Mouse (Mus musculus): Measurements from ENCODE around the gene Lrrc18. TPM values are rescaled to one million over a fixed set of nuclear protein-coding genes. Genes with fewer than 3 reads are reported as not detected.

Lrrc18 gene
- polyA plus RNA-seq (2012; rRNA removed) (0.57 and 0.69 TPM in 2 replicates), polyA plus RNA-seq (2014; fragmentation: Nextera tagmentation; extraction: Ambion mirVana) (0.50 and 0.56 TPM in 2 replicates)

DNA sequence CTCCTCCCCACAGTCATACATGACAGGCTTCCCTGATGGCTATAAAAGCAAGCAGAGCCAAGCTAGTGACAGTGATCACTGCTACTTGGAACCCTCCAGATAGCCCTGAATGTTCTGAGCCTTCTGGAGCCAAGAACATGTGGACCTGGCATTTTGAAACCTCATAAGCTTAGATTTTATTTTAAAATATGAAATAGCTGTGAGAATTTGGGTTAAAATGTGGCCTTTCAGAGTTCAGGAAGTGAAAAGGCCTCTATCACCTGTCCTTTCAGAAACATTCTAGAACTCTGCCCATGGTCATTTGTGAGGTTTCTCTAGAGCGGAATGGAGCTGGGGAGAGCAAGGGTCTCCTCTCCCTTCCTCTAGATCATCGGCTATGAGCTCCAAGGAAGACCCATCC, at the start of gene Lrrc18:
Gene Lrrc18, plus strand, starts transcription at position 301 of the 400 bp plus-strand sequence.
- ATAC-seq (ENCODE audit: low FRiP score, low read depth) (no peak), DNase-seq (ENCODE audit: low spot score) (no peak)
- Histone ChIP-seq H3K9ac (ENCODE audit: low read depth, low read length, severe bottlenecking) (no peak within 1 kb of the TSS), H3K9me3 (ENCODE audit: control insufficient read depth, low read length) (no peaks in the 10 kb centered on the region), H3K4me1 (ENCODE audit: control insufficient read depth, insufficient read depth, low read length) (peaks cover 11% of the 10 kb centered on the region), H3K27ac (replicated peaks; ENCODE audit: low read depth, low read length) (no peak within 1 kb of the TSS), H3K36me3 (ENCODE audit: control insufficient read depth, insufficient read depth, low read length) (no peaks in the 10 kb centered on the region), H3K4me2 (replicated peaks; ENCODE audit: low read depth, low read length, severe bottlenecking) (no peak within 1 kb of the TSS), H3K4me3 (replicated peaks; ENCODE audit: low read length) (no peak within 1 kb of the TSS), H3K27me3 (ENCODE audit: control insufficient read depth, insufficient read depth, low read length) (no peaks in the 10 kb centered on the region)
- no peak for TF ChIP-seq POLR2A (IDR thresholded peaks at IDR 0.05; ENCODE audit: borderline replicate concordance, extremely low read depth, insufficient read depth, insufficient read length)
- WGBS: 89% methylated on average over 2 of the region's 2 CpGs

DNA sequence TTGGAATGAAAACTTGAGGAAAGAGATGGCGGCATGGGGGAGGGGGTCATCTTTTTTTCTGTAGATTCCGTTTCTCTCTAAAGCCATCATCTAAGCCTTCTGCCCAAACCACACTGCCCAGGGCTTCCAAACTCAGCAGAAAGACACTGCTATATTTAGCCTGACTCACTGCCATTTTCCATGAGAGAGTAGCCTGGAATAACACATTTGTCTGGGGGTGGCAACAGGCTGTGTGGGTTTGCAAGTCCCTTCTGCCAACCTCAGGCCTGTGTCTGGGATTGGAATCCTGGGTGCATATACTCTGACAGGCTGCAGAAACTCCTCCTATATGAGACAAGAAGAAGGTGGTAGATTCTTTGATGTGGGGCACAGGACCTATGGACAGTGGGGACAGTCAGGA, 43.7 kb upstream of the Lrrc18 start:
- DNase-seq (ENCODE audit: low spot score): no peak
- Histone ChIP-seq H3K27ac (replicated peaks; ENCODE audit: low read depth, low read length) (no peak overlapping the region), H3K4me2 (replicated peaks; ENCODE audit: low read depth, low read length, severe bottlenecking) (no peak overlapping the region), H3K36me3 (ENCODE audit: control insufficient read depth, insufficient read depth, low read length) (no peaks in the 10 kb centered on the region), H3K4me3 (replicated peaks; ENCODE audit: low read length) (no peak overlapping the region), H3K9me3 (ENCODE audit: control insufficient read depth, low read length) (no peaks in the 10 kb centered on the region), H3K9ac (ENCODE audit: low read depth, low read length, severe bottlenecking) (no peak overlapping the region), H3K4me1 (ENCODE audit: control insufficient read depth, insufficient read depth, low read length) (peaks cover 6% of the 10 kb centered on the region), H3K27me3 (ENCODE audit: control insufficient read depth, insufficient read depth, low read length) (no peaks in the 10 kb centered on the region)
- WGBS: 95% methylated on average over 2 of the region's 2 CpGs
- no peak for TF ChIP-seq POLR2A (IDR thresholded peaks at IDR 0.05; ENCODE audit: borderline replicate concordance, extremely low read depth, insufficient read depth, insufficient read length)
- ATAC-seq (ENCODE audit: low FRiP score, low read depth): no peak

DNA sequence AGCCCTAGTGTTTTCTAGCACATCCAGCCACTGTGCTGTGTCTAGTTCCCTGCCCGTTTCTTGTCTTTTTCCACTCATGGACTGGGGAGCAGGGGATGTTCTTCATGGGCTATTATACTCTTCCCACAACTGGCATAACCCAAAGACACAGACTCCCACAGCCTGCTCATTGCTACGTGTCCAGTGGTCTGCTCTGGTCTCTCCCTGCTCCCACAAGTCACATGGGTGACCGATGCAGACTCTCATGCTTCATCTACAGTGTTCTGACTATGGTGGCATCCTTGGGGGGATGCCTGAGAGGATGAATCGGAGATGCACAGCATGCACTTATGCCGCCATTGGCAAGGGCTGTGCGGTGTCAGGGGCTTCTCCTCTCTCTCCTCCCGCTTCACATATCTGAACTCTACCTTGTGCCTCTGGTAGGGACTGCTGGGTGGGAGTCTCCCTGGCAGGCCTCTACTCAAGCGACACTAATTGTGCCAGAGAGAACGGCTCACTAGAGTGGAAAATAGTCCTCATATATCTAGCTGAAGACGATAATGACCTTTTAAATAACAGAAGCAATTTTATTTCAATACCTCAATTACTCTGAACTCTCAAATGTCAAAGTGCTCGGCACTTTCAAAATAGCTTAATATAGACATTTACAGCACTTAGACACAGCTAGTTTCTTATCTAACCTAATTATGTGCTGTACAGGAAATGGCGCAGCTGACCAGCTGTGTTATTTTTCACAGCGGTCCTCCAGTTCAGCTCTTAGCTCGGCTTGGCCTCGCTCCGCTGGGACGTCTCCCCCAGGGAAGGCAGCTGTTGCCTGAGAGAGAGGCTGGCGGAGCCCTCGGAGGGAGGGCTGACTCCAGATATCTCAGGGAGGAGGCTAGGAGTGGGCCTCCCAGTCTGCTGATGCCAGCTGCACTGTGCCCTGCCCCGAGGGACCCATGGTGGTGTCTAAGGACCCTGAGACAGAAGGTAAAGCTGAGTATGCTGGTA, 40.6 kb upstream of the Lrrc18 start:
- Histone ChIP-seq H3K4me2 (replicated peaks; ENCODE audit: low read depth, low read length, severe bottlenecking) (no peak overlapping the region), H3K9ac (ENCODE audit: low read depth, low read length, severe bottlenecking) (no peak overlapping the region), H3K27ac (replicated peaks; ENCODE audit: low read depth, low read length) (no peak overlapping the region), H3K36me3 (ENCODE audit: control insufficient read depth, insufficient read depth, low read length) (no peaks in the 10 kb centered on the region), H3K4me3 (replicated peaks; ENCODE audit: low read length) (no peak overlapping the region), H3K9me3 (ENCODE audit: control insufficient read depth, low read length) (no peaks in the 10 kb centered on the region), H3K4me1 (ENCODE audit: control insufficient read depth, insufficient read depth, low read length) (peaks cover 6% of the 10 kb centered on the region), H3K27me3 (ENCODE audit: control insufficient read depth, insufficient read depth, low read length) (no peaks in the 10 kb centered on the region)
- TF ChIP-seq POLR2A (IDR thresholded peaks at IDR 0.05; ENCODE audit: borderline replicate concordance, extremely low read depth, insufficient read depth, insufficient read length): no peak
- ATAC-seq (ENCODE audit: low FRiP score, low read depth) (peak; percentile 68; the same call in 1 of the 2 replicates), DNase-seq (ENCODE audit: low spot score) (peak; percentile 52)
- WGBS: 39% methylated on average over 20 of the region's 20 CpGs

DNA sequence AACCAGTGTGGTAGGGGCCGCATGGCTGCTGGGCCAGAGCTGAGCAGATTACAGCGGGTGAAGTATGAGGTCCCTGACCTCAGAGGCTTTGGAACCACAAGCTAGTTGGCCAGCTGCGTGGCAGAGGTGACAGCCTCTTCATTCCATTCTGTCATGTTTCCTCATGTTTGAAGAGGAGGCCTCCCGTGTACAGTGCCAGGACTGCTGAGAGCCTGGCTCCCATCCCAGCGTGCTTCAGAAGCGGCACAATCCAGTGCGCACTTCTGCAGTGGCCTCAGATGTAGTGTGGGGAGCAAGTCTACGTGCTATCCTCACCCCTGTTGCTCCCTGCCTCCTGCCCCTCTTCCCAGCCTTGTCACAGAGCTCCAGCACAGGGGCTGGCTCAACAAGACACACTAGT, 34.7 kb upstream of the Lrrc18 start:
- Histone ChIP-seq H3K27me3 (ENCODE audit: control insufficient read depth, insufficient read depth, low read length) (no peaks in the 10 kb centered on the region), H3K4me1 (ENCODE audit: control insufficient read depth, insufficient read depth, low read length) (no peaks in the 10 kb centered on the region), H3K9ac (ENCODE audit: low read depth, low read length, severe bottlenecking) (no peak overlapping the region), H3K36me3 (ENCODE audit: control insufficient read depth, insufficient read depth, low read length) (no peaks in the 10 kb centered on the region), H3K4me3 (replicated peaks; ENCODE audit: low read length) (no peak overlapping the region), H3K4me2 (replicated peaks; ENCODE audit: low read depth, low read length, severe bottlenecking) (no peak overlapping the region), H3K9me3 (ENCODE audit: control insufficient read depth, low read length) (no peaks in the 10 kb centered on the region), H3K27ac (replicated peaks; ENCODE audit: low read depth, low read length) (no peak overlapping the region)
- TF ChIP-seq POLR2A (IDR thresholded peaks at IDR 0.05; ENCODE audit: borderline replicate concordance, extremely low read depth, insufficient read depth, insufficient read length): no peak
- ATAC-seq (ENCODE audit: low FRiP score, low read depth): no peak
- DNase-seq (ENCODE audit: low spot score): peak; percentile 29
- WGBS: 68% methylated on average over 8 of the region's 8 CpGs

DNA sequence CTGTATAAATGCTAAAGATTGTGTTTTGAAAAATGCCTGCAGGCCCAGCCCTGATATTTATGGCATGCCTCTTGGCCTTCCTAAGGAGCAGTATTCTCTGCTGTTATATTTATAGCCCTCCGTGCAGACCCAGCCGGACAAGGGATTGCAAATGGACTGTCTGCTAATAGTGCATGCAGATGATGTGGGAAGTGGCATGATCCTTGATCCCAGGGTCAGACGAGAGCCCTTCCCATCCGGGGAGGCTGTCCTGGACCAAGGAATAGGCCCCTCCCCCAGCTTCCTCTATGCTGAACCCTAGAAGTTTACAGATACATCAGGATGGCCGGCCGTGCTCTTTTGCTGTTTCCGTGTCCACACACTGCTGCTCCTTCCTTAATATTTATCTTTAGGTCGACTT, 32.5 kb upstream of the Lrrc18 start:
- Histone ChIP-seq H3K27me3 (ENCODE audit: control insufficient read depth, insufficient read depth, low read length) (no peaks in the 10 kb centered on the region), H3K4me2 (replicated peaks; ENCODE audit: low read depth, low read length, severe bottlenecking) (no peak overlapping the region), H3K36me3 (ENCODE audit: control insufficient read depth, insufficient read depth, low read length) (no peaks in the 10 kb centered on the region), H3K9ac (ENCODE audit: low read depth, low read length, severe bottlenecking) (no peak overlapping the region), H3K9me3 (ENCODE audit: control insufficient read depth, low read length) (no peaks in the 10 kb centered on the region), H3K4me3 (replicated peaks; ENCODE audit: low read length) (no peak overlapping the region), H3K27ac (replicated peaks; ENCODE audit: low read depth, low read length) (no peak overlapping the region), H3K4me1 (ENCODE audit: control insufficient read depth, insufficient read depth, low read length) (no peaks in the 10 kb centered on the region)
- no peak for TF ChIP-seq POLR2A (IDR thresholded peaks at IDR 0.05; ENCODE audit: borderline replicate concordance, extremely low read depth, insufficient read depth, insufficient read length)
- ATAC-seq (ENCODE audit: low FRiP score, low read depth) (no peak), DNase-seq (ENCODE audit: low spot score) (no peak)
- 53% methylated on average over 8 of the region's 8 CpGs for WGBS

All from limb, embryonic 14.5 days (tissue).